Mouse (Mus musculus): ENCODE data around the gene Bnc2.

DNA sequence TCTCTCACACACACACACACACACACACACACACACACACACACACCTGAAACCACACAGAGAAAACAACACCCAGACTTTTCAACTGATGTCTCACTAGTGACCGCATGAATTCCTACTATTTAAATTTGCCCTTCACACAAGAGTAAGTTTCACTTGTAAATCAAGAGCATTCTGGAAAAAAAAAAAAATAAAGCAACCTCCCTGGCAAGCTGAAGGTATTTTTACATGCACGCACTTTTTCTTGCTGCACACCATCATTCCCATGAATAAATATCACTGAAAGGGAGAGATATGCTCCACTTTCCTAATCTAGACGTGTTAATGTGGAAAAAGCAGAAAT, 216.9 kb downstream of the Bnc2 start:
- no peak for TF ChIP-seq CTCF (IDR thresholded peaks at IDR 0.05; ENCODE audit: insufficient read depth, low read length)
- TF ChIP-seq POLR2A (IDR thresholded peaks at IDR 0.05; ENCODE audit: borderline replicate concordance, extremely low read depth, low read depth, low read length): no peak
